Mouse (Mus musculus) CH12.LX (cell line): ENCODE data around the gene Gm11127. TPM values are rescaled to one million over a fixed set of nuclear protein-coding genes. Genes with fewer than 3 reads are reported as not detected.

ENCODE experiments used
- DNase-seq: peaks from one replicate; pipeline ENCODE4 v3.0.0-alpha.2; 2013; ENCODE audit errors: extremely low read depth
- H3K27ac ChIP-seq: 2 replicates; pipeline ENCODE4 v1.5.1; 2012; ENCODE audit warnings: low read depth, mild to moderate bottlenecking, control low read depth, moderate library complexity; ENCODE audit not compliant: insufficient read depth
- H3K27me3 ChIP-seq: replicated peaks from 2 replicates; pipeline ENCODE3; 2012; ENCODE audit warnings: inconsistent platforms
- H3K36me3 ChIP-seq, 2 experiments: replicated peaks in 1 of 2; 2 replicates each; pipeline versions ENCODE3 to v1.6.1; 2012; ENCODE audit warnings: inconsistent platforms in 1 of 2, low read length in 1 of 2, mild to moderate bottlenecking in 1 of 2, mixed read lengths in 1 of 2, moderate library complexity in 1 of 2; ENCODE audit not compliant: control insufficient read depth in 1 of 2, insufficient read depth in 1 of 2
- H3K4me1 ChIP-seq, 2 experiments: 2 replicates each; pipeline ENCODE4 v1.6.1; 2012; ENCODE audit warnings: inconsistent platforms in 1 of 2, moderate library complexity in 1 of 2; ENCODE audit not compliant: insufficient read depth in 2 of 2, control insufficient read depth in 1 of 2
- H3K4me2 ChIP-seq: 2 replicates; pipeline ENCODE4 v1.6.1; 2012; ENCODE audit warnings: low read depth, mild to moderate bottlenecking, control low read depth; ENCODE audit not compliant: poor library complexity, insufficient read depth, severe bottlenecking
- H3K4me3 ChIP-seq, 3 experiments: fragments of 150-350 bp in 1 of 3; sonication (generic) in 1 of 3; replicated peaks in 1 of 3; 2 replicates each; pipeline versions ENCODE3 to v1.5.1; 2011 to 2012; ENCODE audit warnings: low read depth in 2 of 3, low read length in 2 of 3, mild to moderate bottlenecking in 2 of 3, moderate library complexity in 2 of 3, control low read depth in 1 of 3, improper control_type of control experiment in 1 of 3, inconsistent platforms in 1 of 3, mixed read lengths in 1 of 3; ENCODE audit not compliant: poor library complexity in 1 of 3
- H3K79me2 ChIP-seq: replicated peaks from 2 replicates; pipeline ENCODE4 v1.6.1; 2012; ENCODE audit warnings: mild to moderate bottlenecking, moderate library complexity; ENCODE audit not compliant: control insufficient read depth, poor library complexity, insufficient read depth, severe bottlenecking; ENCODE audit errors: extremely low read depth
- H3K9ac ChIP-seq: 2 replicates; pipeline ENCODE4 v1.6.1; 2012; ENCODE audit warnings: low read depth, mild to moderate bottlenecking, control low read depth, moderate library complexity; ENCODE audit not compliant: insufficient read depth
- H3K9me3 ChIP-seq: replicated peaks from 2 replicates; pipeline ENCODE3; 2012; ENCODE audit warnings: low read length, inconsistent platforms, mixed read lengths
- BHLHE40 ChIP-seq: IDR thresholded peaks from 2 replicates; pipeline ENCODE4 v1.6.1; 2011; ENCODE audit warnings: mild to moderate bottlenecking, low read depth, low read length, improper control_type of control experiment
- CHD1 ChIP-seq: IDR thresholded peaks from 2 replicates; pipeline ENCODE4 v1.6.1; 2012; ENCODE audit warnings: low read depth, low read length, improper control_type of control experiment, inconsistent platforms
- CTCF ChIP-seq, 2 experiments: IDR thresholded peaks in 1 of 2; conservative IDR thresholded peaks in 1 of 2; 2 replicates each; pipeline ENCODE4 v1.5.1; 2011 to 2012; ENCODE audit warnings: low read depth in 2 of 2, low read length in 2 of 2, improper control_type of control experiment in 1 of 2, inconsistent platforms in 1 of 2, mild to moderate bottlenecking in 1 of 2, moderate library complexity in 1 of 2
- E2F4 ChIP-seq: IDR thresholded peaks from 2 replicates; pipeline ENCODE4 v1.6.1; 2011; ENCODE audit warnings: low read depth, low read length, improper control_type of control experiment; ENCODE audit not compliant: insufficient replicate concordance
- EP300 ChIP-seq: IDR thresholded peaks from 2 replicates; pipeline ENCODE4 v1.6.1; 2011; ENCODE audit warnings: low read length, improper control_type of control experiment
- GABPA ChIP-seq: IDR thresholded peaks from 2 replicates; pipeline ENCODE4 v1.6.1; 2012; ENCODE audit warnings: low read depth, low read length, improper control_type of control experiment, inconsistent platforms; ENCODE audit not compliant: insufficient replicate concordance
- IRF4 ChIP-seq: IDR thresholded peaks from 2 replicates; pipeline ENCODE4 v1.6.1; 2014; ENCODE audit warnings: low read depth, mild to moderate bottlenecking, inconsistent platforms, low read length, improper control_type of control experiment
- JUN ChIP-seq: IDR thresholded peaks from 2 replicates; pipeline ENCODE4 v1.6.1; 2011; ENCODE audit warnings: low read depth, mild to moderate bottlenecking, low read length, improper control_type of control experiment, moderate library complexity; ENCODE audit not compliant: insufficient read depth
- JUND ChIP-seq: conservative IDR thresholded peaks from 2 replicates; pipeline ENCODE4 v1.6.1; 2011; ENCODE audit warnings: low read depth, low read length, improper control_type of control experiment
- KAT2A ChIP-seq: IDR thresholded peaks from 2 replicates; pipeline ENCODE4 v1.6.1; 2012; ENCODE audit warnings: low read length, improper control_type of control experiment, inconsistent platforms; ENCODE audit not compliant: insufficient replicate concordance
- MAX ChIP-seq: IDR thresholded peaks from 2 replicates; pipeline ENCODE4 v1.6.1; 2011; ENCODE audit warnings: low read length, improper control_type of control experiment
- MEF2A ChIP-seq: IDR thresholded peaks from 2 replicates; pipeline ENCODE4 v1.6.1; 2014; ENCODE audit warnings: low read depth, mild to moderate bottlenecking, inconsistent platforms, low read length, improper control_type of control experiment, borderline replicate concordance
- MXI1 ChIP-seq: IDR thresholded peaks from 2 replicates; pipeline ENCODE4 v1.6.1; 2011; ENCODE audit warnings: mild to moderate bottlenecking, low read depth, low read length, improper control_type of control experiment
- MYC ChIP-seq: IDR thresholded peaks from 2 replicates; pipeline ENCODE4 v1.6.1; 2011; ENCODE audit warnings: low read depth, mild to moderate bottlenecking, improper control_type of control experiment, low read length
- NELFE ChIP-seq: IDR thresholded peaks from 2 replicates; pipeline ENCODE4 v1.6.1; 2011; ENCODE audit warnings: low read depth, low read length, improper control_type of control experiment
- PAX5 ChIP-seq: IDR thresholded peaks from 2 replicates; pipeline ENCODE4 v1.6.1; 2012; ENCODE audit warnings: low read length, inconsistent platforms, mixed read lengths
- POLR2A ChIP-seq: IDR thresholded peaks from 2 replicates; pipeline ENCODE4 v1.6.1; 2011; ENCODE audit warnings: low read depth, mild to moderate bottlenecking, improper control_type of control experiment, low read length
- POLR2AphosphoS2 ChIP-seq: IDR thresholded peaks from 2 replicates; pipeline ENCODE4 v1.6.1; 2011; ENCODE audit warnings: low read depth, low read length, improper control_type of control experiment
- RAD21 ChIP-seq: IDR thresholded peaks from 2 replicates; pipeline ENCODE4 v1.6.1; 2011; ENCODE audit warnings: low read depth, mild to moderate bottlenecking, low read length, improper control_type of control experiment, moderate library complexity
- SMC3 ChIP-seq: IDR thresholded peaks from 2 replicates; pipeline ENCODE4 v1.6.1; 2011; ENCODE audit warnings: low read depth, low read length, improper control_type of control experiment
- TCF12 ChIP-seq: IDR thresholded peaks from 2 replicates; pipeline ENCODE4 v1.6.1; 2014; ENCODE audit warnings: low read depth, mild to moderate bottlenecking, inconsistent platforms, low read length, improper control_type of control experiment
- UBTF ChIP-seq: IDR thresholded peaks from 2 replicates; pipeline ENCODE4 v1.6.1; 2012; ENCODE audit warnings: low read depth, mild to moderate bottlenecking, inconsistent platforms, low read length, improper control_type of control experiment, moderate library complexity
- USF2 ChIP-seq: conservative IDR thresholded peaks from 2 replicates; pipeline ENCODE4 v1.6.1; 2011; ENCODE audit warnings: low read depth, low read length, improper control_type of control experiment
- ZKSCAN1 ChIP-seq: IDR thresholded peaks from 2 replicates; pipeline ENCODE4 v1.6.1; 2012; ENCODE audit warnings: low read depth, inconsistent platforms, low read length, improper control_type of control experiment, borderline replicate concordance
- ZMIZ1 ChIP-seq: IDR thresholded peaks from 2 replicates; pipeline ENCODE4 v1.6.1; 2012; ENCODE audit warnings: low read depth, mild to moderate bottlenecking, inconsistent platforms, low read length, improper control_type of control experiment
- ZNF384 ChIP-seq: IDR thresholded peaks from 2 replicates; pipeline ENCODE4 v1.6.1; 2012; ENCODE audit warnings: low read depth, low read length, improper control_type of control experiment, inconsistent platforms
- dilution Hi-C: fragments of 300-500 bp; cut with MboI; formaldehyde crosslinking; loops from 2 replicates; pipeline ENCODE4 v1.14.3; 2020; ENCODE audit warnings: low sequenced_read_pairs; ENCODE audit not compliant: extremely low pct_unique_long_range_greater_than_20kb, extremely low pct_ligation_motif_present
- in situ Hi-C: fragments of 300-500 bp; cut with MboI; formaldehyde crosslinking; loops from 3 replicates; pipeline ENCODE4 v1.14.3; 2019; ENCODE audit warnings: low sequenced_read_pairs, low pct_ligation_motif_present, low pct_unique_long_range_greater_than_20kb, mixed read lengths
- polyA plus RNA-seq: library from polyadenylated mRNA; unstranded; fragments of >175 nt; gene quantifications from 2 replicates; pipeline ENCODE4 v1.2.1, GENCODE M21; 2012; ENCODE audit warnings: low read depth; ENCODE audit not compliant: insufficient read length
- total RNA-seq, 2 experiments: library from RNA; depleted of rRNA; stranded (reverse); fragments of 300-350 nt in 1 of 2; fragments of >200 nt in 1 of 2; gene quantifications; 2 replicates each; pipeline ENCODE4 v1.2.3; 2012 to 2014

The Gm11127 gene
- total and polyA plus RNA-seq, 3 experiments: 0.27 to 25.1 (median 2.0) TPM

DNA sequence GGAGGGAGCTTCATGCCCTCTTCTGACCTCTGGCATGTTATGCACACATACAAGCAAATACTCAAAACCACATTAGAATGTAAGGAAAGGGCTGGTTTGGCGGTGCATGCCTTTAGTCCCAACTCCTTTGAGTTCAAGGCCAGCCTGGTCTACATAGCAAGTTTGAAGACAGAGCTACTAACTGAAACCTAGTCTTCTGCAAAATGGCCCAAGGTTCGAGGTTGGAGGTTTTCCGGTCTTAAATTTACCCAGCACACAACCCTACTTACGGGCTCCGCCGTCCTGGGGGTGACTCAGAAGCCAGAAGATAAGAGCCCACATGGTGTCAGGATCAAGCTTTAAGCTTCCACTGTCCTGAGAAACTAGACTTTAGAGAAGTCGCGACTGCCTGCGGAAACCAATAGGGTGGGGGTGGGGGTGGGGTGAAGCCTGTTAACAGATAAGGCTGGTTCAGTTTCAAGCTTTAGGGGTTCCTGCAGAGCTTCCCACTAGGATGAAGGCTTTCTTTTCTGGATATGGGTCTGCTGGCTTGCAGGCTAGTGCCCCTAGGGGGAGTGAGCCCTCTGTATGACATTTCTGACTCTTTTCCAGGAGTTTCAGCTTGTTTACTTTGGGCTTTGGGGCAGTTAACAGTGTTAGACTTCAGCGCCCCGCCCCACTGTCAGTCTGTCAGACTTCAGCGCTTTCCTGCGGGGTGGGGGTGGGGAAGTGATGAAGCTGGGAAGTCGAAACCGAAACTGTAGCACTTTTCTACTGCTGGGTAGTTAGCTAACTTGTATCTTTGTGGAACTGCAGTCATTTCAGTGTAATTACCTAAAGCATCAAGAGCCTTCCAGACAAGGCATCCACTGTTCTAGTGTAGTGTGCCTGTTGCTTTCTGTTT lies 37.7 kb downstream of the Gm11127 start, which contains the start of gene H2-T24 (continued):
- TF ChIP-seq MYC: peak; percentile 13; the same call in 1 of the 2 replicates
- TF ChIP-seq ZNF384: no peak
- TF ChIP-seq CHD1: 0 out of 2 replicates have a peak, but pooled peaks have one; percentile 9
- TF ChIP-seq UBTF: no peak
- peak; percentile 67 for TF ChIP-seq IRF4
- TF ChIP-seq POLR2AphosphoS2: no peak
- TF ChIP-seq POLR2A: peak; percentile 44
- no peak for TF ChIP-seq BHLHE40
- TF ChIP-seq USF2: no peak
- TF ChIP-seq GABPA: no peak
- TF ChIP-seq TCF12: no peak
- peak; percentile 16; the same call in 1 of the 2 replicates for TF ChIP-seq E2F4
- 0 out of 4 replicates have a peak, but pooled peaks of 1 of the 2 experiments have one; percentile 13 for TF ChIP-seq CTCF (conservative IDR thresholded peaks at IDR 0.05 in 1 of 2, IDR thresholded peaks at IDR 0.05 in 1 of 2; ENCODE audit: low read depth in 2 of 2, low read length in 2 of 2)
- no peak for TF ChIP-seq SMC3
- TF ChIP-seq RAD21: no peak
- no peak for TF ChIP-seq JUN
- TF ChIP-seq ZKSCAN1: no peak
- no peak for TF ChIP-seq PAX5
- no peak; the same call in 1 of the 2 replicates for TF ChIP-seq MEF2A
- TF ChIP-seq NELFE: no peak
- TF ChIP-seq EP300: peak; percentile 49; the same call in 1 of the 2 replicates
- TF ChIP-seq MAX: no peak
- TF ChIP-seq KAT2A: no peak

DNA sequence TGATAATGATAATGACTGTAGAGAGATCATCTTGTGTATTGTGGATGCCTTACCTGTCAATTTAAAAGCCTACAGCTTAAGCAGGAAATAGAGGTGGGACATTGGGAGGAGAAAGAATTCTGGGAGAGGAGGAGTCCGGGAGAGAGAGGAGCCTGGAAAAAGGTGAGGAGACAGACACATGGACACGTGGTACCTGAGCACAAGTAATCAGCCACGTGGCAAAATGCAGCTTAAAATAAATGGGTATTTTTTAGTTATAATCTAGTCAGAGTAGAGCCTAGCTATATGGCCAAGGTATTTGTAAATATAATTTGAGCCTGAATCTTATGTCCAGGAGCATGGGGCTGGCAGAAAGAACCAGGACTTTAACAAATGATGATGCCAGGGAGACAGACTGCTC lies 38.7 kb downstream of the Gm11127 start:
- H3K9ac ChIP-seq: peak overlapping the region; percentile 29
- peak overlapping the region; percentile 37 to 65 (median 42) for H3K4me3 ChIP-seq
- DNase-seq: no peak
- peak overlapping the region; percentile 76 for H3K4me2 ChIP-seq
- TF ChIP-seq MXI1 (peak; percentile 73; the same call in 1 of the 2 replicates), BHLHE40 (0 out of 2 replicates have a peak, but pooled peaks have one; percentile 17), JUND (no peak), KAT2A (no peak), CTCF (conservative IDR thresholded peaks at IDR 0.05 in 1 of 2, IDR thresholded peaks at IDR 0.05 in 1 of 2; ENCODE audit: low read depth in 2 of 2, low read length in 2 of 2) (no peak), ZMIZ1 (no peak), ZKSCAN1 (no peak), MYC (peak; percentile 97), UBTF (no peak), E2F4 (no peak), MEF2A (no peak), MAX (peak; percentile 89), EP300 (no peak)
- no peaks in the 10 kb centered on the region for H3K9me3 ChIP-seq
- dilution Hi-C loops (no loop called here), in situ Hi-C loops (no loop called here)
- H3K36me3 ChIP-seq: peaks cover 0 to 36% of the 10 kb centered on the region in 2 experiments
- H3K27ac ChIP-seq: peak overlapping the region; percentile 77
- H3K4me1 ChIP-seq: peaks cover 25 to 67% of the 10 kb centered on the region in 2 experiments
- peaks cover 42% of the 10 kb centered on the region for H3K79me2 ChIP-seq
- H3K27me3 ChIP-seq: no peaks in the 10 kb centered on the region
